Mouse (Mus musculus) limb, embryonic 15.5 days (tissue): ENCODE measurements at regions not wholly inside any gene's neighbourhood (a gene's known extent, or its start where the extent isn't known, plus 50 kb on each side); places are given as distances from the start of the nearest gene placed in this dataset.

Experiments used
- ATAC-seq: fragments of 200-750 bp; cut with Nextera tagmentation; 2 replicates; pipeline ENCODE4 v1.8.0; 2017; ENCODE audit warnings: low read depth, moderate TSS enrichment; ENCODE audit not compliant: insufficient number of reproducible peaks, low FRiP score, low TSS enrichment
- H3K27ac ChIP-seq: fragments of 300-500 bp; sonication (generic); 2 replicates; pipeline ENCODE4 v1.5.1; 2015; ENCODE audit warnings: moderate library complexity, mild to moderate bottlenecking, inconsistent platforms
- H3K27me3 ChIP-seq: fragments of 300-500 bp; sonication (generic); 2 replicates; pipeline ENCODE4 v1.6.1; 2015; ENCODE audit warnings: inconsistent platforms
- H3K36me3 ChIP-seq: fragments of 300-500 bp; sonication (generic); 2 replicates; pipeline ENCODE4 v1.6.1; 2015; ENCODE audit warnings: inconsistent platforms
- H3K4me1 ChIP-seq: fragments of 300-500 bp; sonication (generic); 2 replicates; pipeline ENCODE4 v1.6.1; 2015; ENCODE audit warnings: inconsistent platforms
- H3K4me2 ChIP-seq: fragments of 300-500 bp; sonication (generic); 2 replicates; pipeline ENCODE4 v1.6.1; 2015; ENCODE audit warnings: mild to moderate bottlenecking, inconsistent platforms
- H3K4me3 ChIP-seq: fragments of 300-500 bp; sonication (generic); 2 replicates; pipeline ENCODE4 v1.5.1; 2015; ENCODE audit warnings: mild to moderate bottlenecking, inconsistent platforms
- H3K9ac ChIP-seq: fragments of 300-500 bp; sonication (generic); 2 replicates; pipeline ENCODE4 v1.6.1; 2015; ENCODE audit warnings: inconsistent platforms
- H3K9me3 ChIP-seq: fragments of 300-500 bp; sonication (generic); 2 replicates; pipeline ENCODE4 v1.6.1; 2016; ENCODE audit warnings: inconsistent platforms
- WGBS: fragments of 180-500 bp; shearing (Covaris S2); methylation state at CpG from one replicate; pipeline ENCODE4 v1.1.7; 2015; 5-methylcytosine and 5-hydroxymethylcytosine counted together

- Histone ChIP-seq H3K9me3 (peaks cover 9% of the 10 kb centered on the region), H3K36me3 (no peaks in the 10 kb centered on the region), H3K4me1 (peaks cover 2% of the 10 kb centered on the region; the same call in 1 of the 2 replicates), H3K27ac (no peak overlapping the region), H3K9ac (no peak overlapping the region), H3K4me3 (no peak overlapping the region), H3K4me2 (no peak overlapping the region), H3K27me3 (peaks cover 24% of the 10 kb centered on the region)
- no peak for ATAC-seq
- WGBS: 37% methylated on average over 12 of the region's 12 CpGs
Observed at GRCm38 (mm10) chr5:111869011-111869410, 135.3 kb downstream of the Gm26897 start.

GRCm38 (mm10) chr5:111877165-111877793 is 143.6 kb downstream of the Gm26897 start:
- Histone ChIP-seq H3K27me3 (no peaks in the 10 kb centered on the region), H3K36me3 (no peaks in the 10 kb centered on the region), H3K9me3 (peaks cover 6% of the 10 kb centered on the region; the same call in 1 of the 2 replicates), H3K4me3 (no peak overlapping the region), H3K9ac (no peak overlapping the region), H3K4me2 (no peak overlapping the region), H3K4me1 (peaks cover 29% of the 10 kb centered on the region), H3K27ac (peak overlapping the region; percentile 83)
- 4% methylated on average over 8 of the region's 8 CpGs for WGBS
- peak; percentile 68; the same call in 1 of the 2 replicates for ATAC-seq

- H3K27me3 ChIP-seq: no peaks in the 10 kb centered on the region
- no peak overlapping the region for H3K4me3 ChIP-seq
- H3K27ac ChIP-seq: no peak overlapping the region
- no peak for ATAC-seq
- H3K9me3 ChIP-seq: no peaks in the 10 kb centered on the region
- H3K4me1 ChIP-seq: peaks cover 35% of the 10 kb centered on the region
- H3K36me3 ChIP-seq: no peaks in the 10 kb centered on the region
- no peak overlapping the region for H3K9ac ChIP-seq
- H3K4me2 ChIP-seq: no peak overlapping the region
Observed at GRCm38 (mm10) chr5:111879044-111879443, 145.3 kb downstream of the Gm26897 start.

GRCm38 (mm10) chr5:111880268-111880667 is 146.5 kb downstream of the Gm26897 start:
- WGBS: 66% methylated on average over 2 of the region's 2 CpGs
- H3K36me3 ChIP-seq: no peaks in the 10 kb centered on the region

GRCm38 (mm10) chr5:111881517-111881916 is 147.8 kb downstream of the Gm26897 start:
- peak overlapping the region; percentile 75 for H3K27ac ChIP-seq
- ATAC-seq: no peak
- 43% methylated on average over 5 of the region's 5 CpGs for WGBS

More at GRCm38 (mm10) chr5:111880268-111880667, 146.5 kb downstream of the Gm26897 start:
- ATAC-seq: no peak
- Histone ChIP-seq H3K27me3 (no peaks in the 10 kb centered on the region), H3K4me2 (no peak overlapping the region), H3K27ac (no peak overlapping the region), H3K4me3 (no peak overlapping the region), H3K9ac (no peak overlapping the region), H3K4me1 (peaks cover 38% of the 10 kb centered on the region), H3K9me3 (no peaks in the 10 kb centered on the region)

GRCm38 (mm10) chr5:111887281-111887680 is 153.6 kb downstream of the Gm26897 start:
- peaks cover 47% of the 10 kb centered on the region for H3K4me1 ChIP-seq
- H3K36me3 ChIP-seq: no peaks in the 10 kb centered on the region
- H3K27ac ChIP-seq: no peak overlapping the region
- H3K9me3 ChIP-seq: no peaks in the 10 kb centered on the region
- H3K4me3 ChIP-seq: no peak overlapping the region
- H3K9ac ChIP-seq: no peak overlapping the region
- no peak overlapping the region for H3K4me2 ChIP-seq
- H3K27me3 ChIP-seq: 0 out of 2 replicates have a peak, but pooled peaks cover 4% of the 10 kb centered on the region
- WGBS: 34% methylated on average over 4 of the region's 4 CpGs
- ATAC-seq: no peak

More at GRCm38 (mm10) chr5:111881517-111881916, 147.8 kb downstream of the Gm26897 start:
- no peaks in the 10 kb centered on the region for H3K36me3 ChIP-seq
- H3K27me3 ChIP-seq: 0 out of 2 replicates have a peak, but pooled peaks cover 4% of the 10 kb centered on the region
- H3K4me3 ChIP-seq: no peak overlapping the region
- peaks cover 33% of the 10 kb centered on the region for H3K4me1 ChIP-seq
- no peaks in the 10 kb centered on the region for H3K9me3 ChIP-seq
- no peak overlapping the region for H3K4me2 ChIP-seq
- H3K9ac ChIP-seq: no peak overlapping the region

- Histone ChIP-seq H3K36me3 (no peaks in the 10 kb centered on the region), H3K4me3 (no peak overlapping the region), H3K27me3 (peaks cover 2% of the 10 kb centered on the region; the same call in 1 of the 2 replicates), H3K9ac (no peak overlapping the region), H3K9me3 (no peaks in the 10 kb centered on the region), H3K27ac (peak overlapping the region; percentile 94), H3K4me1 (peaks cover 61% of the 10 kb centered on the region), H3K4me2 (peak overlapping the region; percentile 24; the same call in 1 of the 2 replicates)
- peak; percentile 83 for ATAC-seq
- 4% methylated on average over 7 of the region's 7 CpGs for WGBS
Observed at GRCm38 (mm10) chr5:111890800-111891199, 157.1 kb downstream of the Gm26897 start.

- ATAC-seq: peak; percentile 57; the same call in 1 of the 2 replicates
- Histone ChIP-seq H3K36me3 (no peaks in the 10 kb centered on the region), H3K9me3 (no peaks in the 10 kb centered on the region), H3K4me3 (no peak overlapping the region), H3K9ac (no peak overlapping the region), H3K27ac (peak overlapping the region; percentile 94), H3K4me2 (peak overlapping the region; percentile 24; the same call in 1 of the 2 replicates), H3K4me1 (peaks cover 61% of the 10 kb centered on the region), H3K27me3 (no peaks in the 10 kb centered on the region; the same call in 1 of the 2 replicates)
- 25% methylated on average over 8 of the region's 8 CpGs for WGBS
Observed at GRCm38 (mm10) chr5:111891261-111891693, 157.6 kb downstream of the Gm26897 start.

GRCm38 (mm10) chr5:111892956-111893355 is 159.2 kb downstream of the Gm26897 start:
- WGBS: 54% methylated on average over 3 of the region's 3 CpGs
- H3K4me3 ChIP-seq: no peak overlapping the region
- no peak for ATAC-seq
- peaks cover 62% of the 10 kb centered on the region for H3K4me1 ChIP-seq
- peaks cover 6% of the 10 kb centered on the region; the same call in 1 of the 2 replicates for H3K27me3 ChIP-seq
- H3K4me2 ChIP-seq: no peak overlapping the region
- H3K9me3 ChIP-seq: no peaks in the 10 kb centered on the region
- no peaks in the 10 kb centered on the region for H3K36me3 ChIP-seq
- H3K27ac ChIP-seq: peak overlapping the region; percentile 79; the same call in 1 of the 2 replicates
- H3K9ac ChIP-seq: no peak overlapping the region

- H3K4me2 ChIP-seq: peak overlapping the region; percentile 36
- peak overlapping the region; percentile 79 for H3K27ac ChIP-seq
- H3K4me3 ChIP-seq: peak overlapping the region; percentile 18
- H3K27me3 ChIP-seq: peaks cover 14% of the 10 kb centered on the region; the same call in 1 of the 2 replicates
- peaks cover 61% of the 10 kb centered on the region for H3K4me1 ChIP-seq
- H3K36me3 ChIP-seq: no peaks in the 10 kb centered on the region
- H3K9ac ChIP-seq: no peak overlapping the region
- WGBS: under 1% methylated on average over 11 of the region's 11 CpGs
- no peaks in the 10 kb centered on the region for H3K9me3 ChIP-seq
- ATAC-seq: peak; percentile 82
Observed at GRCm38 (mm10) chr5:111893905-111894311, 160.2 kb downstream of the Gm26897 start.

- ATAC-seq: no peak
- peaks cover 27% of the 10 kb centered on the region for H3K4me1 ChIP-seq
- H3K27ac ChIP-seq: no peak overlapping the region
- no peak overlapping the region for H3K4me2 ChIP-seq
- H3K4me3 ChIP-seq: no peak overlapping the region
- WGBS: 59% methylated on average over 4 of the region's 4 CpGs
- H3K9me3 ChIP-seq: no peaks in the 10 kb centered on the region
- H3K36me3 ChIP-seq: no peaks in the 10 kb centered on the region
- H3K27me3 ChIP-seq: peaks cover 43% of the 10 kb centered on the region
- H3K9ac ChIP-seq: no peak overlapping the region
Observed at GRCm38 (mm10) chr5:111897568-111897967, 163.8 kb downstream of the Gm26897 start.

GRCm38 (mm10) chr5:111898482-111898881 is 164.8 kb downstream of the Gm26897 start:
- H3K4me1 ChIP-seq: peaks cover 19% of the 10 kb centered on the region
- no peaks in the 10 kb centered on the region for H3K36me3 ChIP-seq
- H3K4me2 ChIP-seq: no peak overlapping the region
- no peak overlapping the region for H3K4me3 ChIP-seq
- H3K27me3 ChIP-seq: peaks cover 49% of the 10 kb centered on the region
- H3K9ac ChIP-seq: no peak overlapping the region
- no peak for ATAC-seq
- no peaks in the 10 kb centered on the region for H3K9me3 ChIP-seq
- no peak overlapping the region for H3K27ac ChIP-seq
- WGBS: 47% methylated on average over 12 of the region's 12 CpGs
